Mouse (Mus musculus) kidney, adult 2 months (tissue): Measurements from ENCODE around the gene Krt14.

Experiments
- CTCF ChIP-seq: fragments of 200-500 bp; conservative IDR thresholded peaks from 2 replicates; pipeline ENCODE4 v1.5.1; 2011; ENCODE audit warnings: low read depth, mild to moderate bottlenecking, control low read depth, low read length, moderate library complexity, mixed read lengths; ENCODE audit not compliant: insufficient read depth, insufficient read length
- POLR2A ChIP-seq: fragments of 200-500 bp; IDR thresholded peaks from one replicate; pipeline ENCODE4 v1.6.1; 2011; ENCODE audit warnings: low read depth, low read length, control low read depth

DNA sequence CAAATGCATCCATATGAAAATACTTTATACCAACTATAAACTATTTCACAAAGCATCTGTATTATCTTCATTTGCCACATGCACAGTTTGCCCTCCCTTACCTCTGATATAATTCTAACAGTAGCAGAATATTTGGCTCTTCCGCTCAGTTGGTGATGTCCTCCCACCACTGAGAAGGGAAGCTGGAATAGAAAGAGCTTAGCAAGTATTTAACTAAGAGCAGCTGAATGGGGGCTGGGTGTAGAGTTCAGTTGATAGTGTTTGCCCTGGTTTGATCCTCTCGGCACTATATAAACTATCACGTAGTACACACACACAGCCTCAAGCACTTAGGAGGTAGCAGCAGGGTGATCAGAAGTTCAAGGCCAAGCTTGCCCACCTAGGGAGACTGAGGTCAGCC is 28.1 kb downstream of the Krt14 start:
- TF ChIP-seq CTCF (no peak), POLR2A (no peak)
